In genomic region chr19:34636933-34637557, GRCm38 (mm10) we compare ENCODE assay signal across 9 mouse cellular contexts. TPM values are rescaled to one million over a fixed set of nuclear protein-coding genes. Genes with fewer than 3 reads are reported as not detected.
DNase-seq lines count a peak whose midpoint lies in the region; ATAC-seq and TF ChIP-seq lines count a peak whose summit lies in the region.
"Had no signal": no experiment of that assay in that cellular context is flagged by ENCODE, and none has a peak within 500 bp of the region (broad histone marks: within the 10 kb centered on the region; RNA-seq: fewer than 3 reads in every experiment).

No protein-coding gene starts in this region.

- WGBS in forebrain, postnatal 0 days = 13% methylated on average over 3 of the region's 3 CpGs
- WGBS in hindbrain, embryonic 13.5 days = 15% methylated on average over 3 of the region's 3 CpGs
- 4% methylated on average over 3 of the region's 3 CpGs for WGBS in lung, embryonic 16.5 days

- peak; percentile 57 for TF ChIP-seq CTCF in G1E (IDR thresholded peaks at IDR 0.05; ENCODE audit: low read depth, low read length)
- peak; percentile 80 for TF ChIP-seq CTCF in forebrain, postnatal 0 days (IDR thresholded peaks at IDR 0.05; ENCODE audit: low read depth)

- H3K9ac ChIP-seq in forebrain, postnatal 0 days = no peak overlapping the region
- no peak overlapping the region for H3K9ac ChIP-seq in hindbrain, embryonic 13.5 days
- H3K9ac ChIP-seq in lung, embryonic 16.5 days (ENCODE audit: low read length) = no peak overlapping the region
- H3K9ac ChIP-seq: hindbrain, embryonic 15.5 days had no signal

- peaks cover 8% of the 10 kb centered on the region; the same call in 1 of the 2 replicates for H3K27me3 ChIP-seq in G1E (ENCODE audit: insufficient read depth, low read length)
- no peaks in the 10 kb centered on the region for H3K27me3 ChIP-seq in forebrain, postnatal 0 days (ENCODE audit: insufficient read depth, low read length)
- no peaks in the 10 kb centered on the region for H3K27me3 ChIP-seq in hindbrain, embryonic 13.5 days
- H3K27me3 ChIP-seq in lung, embryonic 16.5 days (ENCODE audit: control insufficient read depth, insufficient read depth, low read depth, low read length) = no peaks in the 10 kb centered on the region
- H3K27me3 ChIP-seq: hindbrain, embryonic 15.5 days had no signal

- 0 out of 2 replicates have a peak, but pooled peaks cover 5% of the 10 kb centered on the region for H3K4me1 ChIP-seq in G1E (ENCODE audit: insufficient read depth, low read depth, low read length)
- no peaks in the 10 kb centered on the region for H3K4me1 ChIP-seq in forebrain, postnatal 0 days (ENCODE audit: insufficient read depth)
- no peaks in the 10 kb centered on the region for H3K4me1 ChIP-seq in hindbrain, embryonic 13.5 days (replicated peaks)
- no peaks in the 10 kb centered on the region; the same call in 1 of the 2 replicates for H3K4me1 ChIP-seq in lung, embryonic 16.5 days (replicated peaks; ENCODE audit: control insufficient read depth, insufficient read depth, low read length)
- H3K4me1 ChIP-seq: hindbrain, embryonic 15.5 days had no signal

- H3K36me3 ChIP-seq in G1E (replicated peaks) = no peaks in the 10 kb centered on the region
- no peaks in the 10 kb centered on the region for H3K36me3 ChIP-seq in forebrain, postnatal 0 days (ENCODE audit: insufficient read depth)
- H3K36me3 ChIP-seq in hindbrain, embryonic 13.5 days = no peaks in the 10 kb centered on the region
- H3K36me3 ChIP-seq in lung, embryonic 16.5 days (ENCODE audit: control insufficient read depth, insufficient read depth, low read length) = no peaks in the 10 kb centered on the region
- H3K36me3 ChIP-seq: hindbrain, embryonic 15.5 days had no signal

- no peak for ATAC-seq in G1E (ENCODE audit: extremely low read depth, insufficient number of reproducible peaks, low FRiP score, poor library complexity, severe bottlenecking)
- peak; percentile 73 for ATAC-seq in forebrain, postnatal 0 days
- ATAC-seq in hindbrain, embryonic 13.5 days (ENCODE audit: low FRiP score) = peak; percentile 75
- ATAC-seq in lung, embryonic 16.5 days (ENCODE audit: low read depth) = peak; percentile 78

- H3K9me3 ChIP-seq in G1E (replicated peaks) = no peaks in the 10 kb centered on the region
- no peaks in the 10 kb centered on the region for H3K9me3 ChIP-seq in forebrain, postnatal 0 days (ENCODE audit: low read length)
- no peaks in the 10 kb centered on the region for H3K9me3 ChIP-seq in hindbrain, embryonic 13.5 days
- no peaks in the 10 kb centered on the region for H3K9me3 ChIP-seq in lung, embryonic 16.5 days (ENCODE audit: control insufficient read depth, low read length)
- H3K9me3 ChIP-seq: hindbrain, embryonic 15.5 days had no signal

- H3K27ac ChIP-seq in forebrain, postnatal 0 days (ENCODE audit: low read depth, low read length) = no peak overlapping the region
- no peak overlapping the region for H3K27ac ChIP-seq in hindbrain, embryonic 13.5 days
- H3K27ac ChIP-seq in lung, embryonic 16.5 days (ENCODE audit: low read length) = no peak overlapping the region
- H3K27ac ChIP-seq: hindbrain, embryonic 15.5 days had no signal

- no peak overlapping the region for H3K4me3 ChIP-seq in G1E (ENCODE audit: low read depth, low read length)
- no peak overlapping the region for H3K4me3 ChIP-seq in forebrain, postnatal 0 days (ENCODE audit: low read depth, low read length)
- no peak overlapping the region for H3K4me3 ChIP-seq in hindbrain, embryonic 13.5 days
- H3K4me3 ChIP-seq in lung, embryonic 16.5 days (ENCODE audit: low read length) = no peak overlapping the region
- H3K4me3 ChIP-seq: hindbrain, embryonic 15.5 days had no signal

- no peak overlapping the region for H3K4me2 ChIP-seq in forebrain, postnatal 0 days (ENCODE audit: low read depth)
- no peak overlapping the region for H3K4me2 ChIP-seq in hindbrain, embryonic 13.5 days
- no peak overlapping the region for H3K4me2 ChIP-seq in lung, embryonic 16.5 days (ENCODE audit: low read depth, low read length)
- H3K4me2 ChIP-seq: hindbrain, embryonic 15.5 days had no signal

- DNase-seq in G1E (ENCODE audit: low spot score) = no peak
- peak; percentile 63 for DNase-seq in brain, adult 2 months (ENCODE audit: low read depth, low spot score)
- peak; percentile 51 for DNase-seq in forebrain, postnatal 0 days
- peak; percentile 36 for DNase-seq in layer of hippocampus, adult 9-11 months
- DNase-seq in ovary, postnatal 36 days (ENCODE audit: low spot score) = peak; percentile 15
- peak; percentile 41 for DNase-seq in urinary bladder, postnatal 25 days (ENCODE audit: low spot score)

RNA-seq across cellular contexts. Expression of gene Ifit1bl2, which starts 3.5 kb away (rescaled TPM):
- not detected in 2 replicates for total RNA-seq in G1E (2014; fragmentation: Nextera tagmentation)
- total RNA-seq in G1E (2017) = 0.12 and 0.16 TPM in 2 replicates
- polyA plus RNA-seq in G1E (2012) = not detected in 2 replicates
- total RNA-seq in forebrain, postnatal 0 days (2014; rRNA removed) = 0.52 and 0.69 TPM in 2 replicates
- polyA plus RNA-seq in forebrain, postnatal 0 days (2015; fragmentation: Nextera tagmentation; extraction: Ambion mirVana) = 0.16 and 0.18 TPM in 2 replicates
- 0.22 and 0.39 TPM in 2 replicates for polyA plus RNA-seq in hindbrain, embryonic 13.5 days (2015; fragmentation: Nextera tagmentation; extraction: Ambion mirVana)
- 0.10 and 0.11 TPM in 2 replicates for polyA plus RNA-seq in lung, embryonic 16.5 days (2015; fragmentation: Nextera tagmentation; extraction: Ambion mirVana)

RNA-seq across cellular contexts. Expression of gene Ifit1, which starts 3.6 kb away (rescaled TPM):
- total RNA-seq in G1E (2014; fragmentation: Nextera tagmentation) (not detected in 2 replicates), G1E (2017) (0.05 and 0.12 TPM in 2 replicates)
- not detected in 2 replicates for polyA plus RNA-seq in G1E (2012)
- 1.7 and 2.0 TPM in 2 replicates for total RNA-seq in forebrain, postnatal 0 days (2014; rRNA removed)
- 0.83 and 0.88 TPM in 2 replicates for polyA plus RNA-seq in forebrain, postnatal 0 days (2015; fragmentation: Nextera tagmentation; extraction: Ambion mirVana)
- polyA plus RNA-seq in hindbrain, embryonic 13.5 days (2015; fragmentation: Nextera tagmentation; extraction: Ambion mirVana) = 0.23 and 0.34 TPM in 2 replicates
- polyA plus RNA-seq in lung, embryonic 16.5 days (2015; fragmentation: Nextera tagmentation; extraction: Ambion mirVana) = 0.46 and 0.75 TPM in 2 replicates

RNA-seq across cellular contexts. Expression of gene Ifit3b, which starts 29.3 kb away (rescaled TPM):
- total RNA-seq in G1E (2014; fragmentation: Nextera tagmentation) = not detected in 2 replicates
- total RNA-seq in G1E (2017) = 0.06 TPM in 1 of 2 replicates, not detected in the other
- polyA plus RNA-seq in G1E (2012) = not detected in 2 replicates
- total RNA-seq in forebrain, postnatal 0 days (2014; rRNA removed) = 0.15 and 0.19 TPM in 2 replicates
- 0.45 and 0.79 TPM in 2 replicates for polyA plus RNA-seq in forebrain, postnatal 0 days (2015; fragmentation: Nextera tagmentation; extraction: Ambion mirVana)
- 0.14 and 0.27 TPM in 2 replicates for polyA plus RNA-seq in hindbrain, embryonic 13.5 days (2015; fragmentation: Nextera tagmentation; extraction: Ambion mirVana)
- 0.25 TPM in 1 of 2 replicates, not detected in the other for polyA plus RNA-seq in lung, embryonic 16.5 days (2015; fragmentation: Nextera tagmentation; extraction: Ambion mirVana)

RNA-seq across cellular contexts. Expression of gene Ifit1bl1, which starts 35.3 kb away (rescaled TPM):
- total RNA-seq in G1E (2014; fragmentation: Nextera tagmentation) = not detected in 2 replicates
- total RNA-seq in G1E (2017) = 0.44 TPM in 1 of 2 replicates, not detected in the other
- not detected in 2 replicates for polyA plus RNA-seq in G1E (2012)
- total RNA-seq in forebrain, postnatal 0 days (2014; rRNA removed) = 1.8 and 2.5 TPM in 2 replicates
- polyA plus RNA-seq in forebrain, postnatal 0 days (2015; fragmentation: Nextera tagmentation; extraction: Ambion mirVana) = 1.4 and 1.6 TPM in 2 replicates
- 0.60 and 1.00 TPM in 2 replicates for polyA plus RNA-seq in hindbrain, embryonic 13.5 days (2015; fragmentation: Nextera tagmentation; extraction: Ambion mirVana)
- polyA plus RNA-seq in lung, embryonic 16.5 days (2015; fragmentation: Nextera tagmentation; extraction: Ambion mirVana) = 0.70 and 0.72 TPM in 2 replicates

RNA-seq across cellular contexts. Expression of gene Ifit3, which starts 53.7 kb away (rescaled TPM):
- total RNA-seq in G1E (2014; fragmentation: Nextera tagmentation) = not detected in 2 replicates
- total RNA-seq in G1E (2017) = 0.60 TPM in 1 of 2 replicates, not detected in the other
- not detected in 2 replicates for polyA plus RNA-seq in G1E (2012)
- 2.3 and 2.7 TPM in 2 replicates for total RNA-seq in forebrain, postnatal 0 days (2014; rRNA removed)
- polyA plus RNA-seq in forebrain, postnatal 0 days (2015; fragmentation: Nextera tagmentation; extraction: Ambion mirVana) = 2.7 and 3.2 TPM in 2 replicates
- 0.78 and 0.88 TPM in 2 replicates for polyA plus RNA-seq in hindbrain, embryonic 13.5 days (2015; fragmentation: Nextera tagmentation; extraction: Ambion mirVana)
- polyA plus RNA-seq in lung, embryonic 16.5 days (2015; fragmentation: Nextera tagmentation; extraction: Ambion mirVana) = 0.70 and 0.97 TPM in 2 replicates
